Mouse (Mus musculus): ENCODE results near the gene Nr2c1.

GRCm38 (mm10) chr10:94122595-94122994, 25.2 kb upstream of the Nr2c1 start:
- TF ChIP-seq POLR2A (IDR thresholded peaks at IDR 0.05; ENCODE audit: low read depth, low read length) = no peak
- TF ChIP-seq CTCF (IDR thresholded peaks at IDR 0.05; ENCODE audit: extremely low read depth, insufficient read depth, insufficient read length, insufficient replicate concordance) = no peak

All from spleen, adult 2 months (tissue).